Mouse (Mus musculus): Measurements from ENCODE around the gene Ablim2. TPM values are rescaled to one million over a fixed set of nuclear protein-coding genes. Genes with fewer than 3 reads are reported as not detected.

Gene Ablim2
- polyA plus RNA-seq, 1 experiment from 2014 or later, result 2.5 TPM

DNA sequence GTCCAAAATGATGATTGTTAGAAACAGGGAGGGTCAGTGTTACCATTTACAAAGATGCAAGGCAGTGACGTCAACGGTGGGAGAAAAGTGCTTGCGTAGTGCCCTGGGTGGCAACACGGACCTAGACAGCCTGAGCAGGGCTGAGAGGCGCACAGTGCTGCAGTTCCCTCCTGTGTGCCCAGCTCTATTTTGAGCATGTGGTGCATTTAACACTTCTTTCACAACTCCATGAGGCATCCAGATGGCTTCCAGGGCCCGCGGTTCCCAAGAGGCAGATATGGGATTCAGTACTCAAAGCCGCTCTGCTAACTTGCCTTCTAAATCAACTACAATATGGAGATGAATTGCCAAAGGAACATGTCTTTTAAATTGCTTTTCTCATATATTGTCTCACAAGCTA is 121.5 kb downstream of the Ablim2 start:
- Histone ChIP-seq H3K36me3 (ENCODE audit: control insufficient read depth, insufficient read depth, low read length) (no peaks in the 10 kb centered on the region), H3K27me3 (ENCODE audit: control insufficient read depth, insufficient read depth, low read length) (no peaks in the 10 kb centered on the region), H3K4me1 (ENCODE audit: control insufficient read depth, insufficient read depth, low read length) (peaks cover 3% of the 10 kb centered on the region; the same call in 1 of the 2 replicates), H3K9me3 (replicated peaks; ENCODE audit: control insufficient read depth, low read length) (no peaks in the 10 kb centered on the region), H3K27ac (ENCODE audit: low read depth, low read length) (no peak overlapping the region), H3K9ac (ENCODE audit: low read depth, low read length) (no peak overlapping the region), H3K4me2 (no peak overlapping the region), H3K4me3 (ENCODE audit: low read depth, low read length) (no peak overlapping the region)
- ATAC-seq (replicated peaks; ENCODE audit: insufficient number of reproducible peaks, low FRiP score, low TSS enrichment), result no peak
- WGBS (ENCODE audit: insufficient replicate concordance), result 74% methylated on average over 8 of the region's 8 CpGs

DNA sequence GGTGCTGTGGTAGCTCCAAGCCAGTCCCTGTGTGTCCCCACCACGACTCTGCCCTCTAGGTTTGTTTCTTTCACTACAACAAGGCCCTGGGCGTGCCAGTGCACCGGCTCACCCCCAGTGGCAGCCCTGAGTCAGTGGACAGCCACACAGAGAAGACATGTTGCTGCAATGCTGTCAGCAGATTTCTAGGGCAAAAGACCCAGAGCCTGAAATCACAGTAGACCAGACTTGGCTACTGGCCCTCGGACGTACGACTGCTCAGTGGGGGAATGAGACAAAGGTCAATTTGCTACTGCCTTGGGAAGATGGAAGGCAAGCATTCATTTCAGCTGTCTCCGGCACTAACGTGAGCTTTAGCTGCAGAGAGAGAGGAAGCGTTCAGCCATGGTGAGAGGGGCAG is 124.7 kb downstream of the Ablim2 start:
- Histone ChIP-seq H3K9me3 (replicated peaks; ENCODE audit: control insufficient read depth, low read length) (no peaks in the 10 kb centered on the region), H3K4me3 (ENCODE audit: low read depth, low read length) (no peak overlapping the region), H3K36me3 (ENCODE audit: control insufficient read depth, insufficient read depth, low read length) (no peaks in the 10 kb centered on the region), H3K4me2 (no peak overlapping the region), H3K4me1 (ENCODE audit: control insufficient read depth, insufficient read depth, low read length) (peaks cover 5% of the 10 kb centered on the region; the same call in 1 of the 2 replicates), H3K9ac (ENCODE audit: low read depth, low read length) (no peak overlapping the region), H3K27me3 (ENCODE audit: control insufficient read depth, insufficient read depth, low read length) (no peaks in the 10 kb centered on the region), H3K27ac (ENCODE audit: low read depth, low read length) (no peak overlapping the region)
- no peak for ATAC-seq (replicated peaks; ENCODE audit: insufficient number of reproducible peaks, low FRiP score, low TSS enrichment)
- WGBS (ENCODE audit: insufficient replicate concordance), result 70% methylated on average over 9 of the region's 9 CpGs

DNA sequence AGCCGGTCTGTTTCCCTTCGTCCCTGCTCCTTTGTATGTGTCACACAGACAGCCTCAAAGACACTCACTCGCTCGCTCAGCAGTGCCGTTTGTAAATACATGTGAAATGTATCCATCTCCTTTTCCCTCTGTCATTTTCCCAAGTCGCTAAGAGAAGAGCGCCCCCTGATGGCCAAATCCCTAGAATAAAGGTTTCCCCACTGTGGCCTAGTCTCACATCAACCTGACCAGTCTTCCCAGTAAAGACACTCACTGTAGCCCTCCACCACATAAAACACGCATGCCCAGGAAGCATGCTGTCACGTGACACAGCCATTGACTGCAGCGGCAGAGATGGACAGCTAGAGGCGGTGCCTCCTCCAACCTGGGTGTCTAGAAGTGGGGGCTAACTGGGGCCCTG is 126.6 kb downstream of the Ablim2 start:
- Histone ChIP-seq H3K27ac (ENCODE audit: low read depth, low read length) (no peak overlapping the region), H3K27me3 (ENCODE audit: control insufficient read depth, insufficient read depth, low read length) (no peaks in the 10 kb centered on the region), H3K4me1 (ENCODE audit: control insufficient read depth, insufficient read depth, low read length) (peaks cover 5% of the 10 kb centered on the region; the same call in 1 of the 2 replicates), H3K9ac (ENCODE audit: low read depth, low read length) (no peak overlapping the region), H3K9me3 (replicated peaks; ENCODE audit: control insufficient read depth, low read length) (no peaks in the 10 kb centered on the region), H3K4me2 (no peak overlapping the region), H3K36me3 (ENCODE audit: control insufficient read depth, insufficient read depth, low read length) (no peaks in the 10 kb centered on the region), H3K4me3 (ENCODE audit: low read depth, low read length) (no peak overlapping the region)
- 41% methylated on average over 11 of the region's 11 CpGs for whole genome bisulfite sequencing (ENCODE audit: insufficient replicate concordance)
- ATAC-seq (replicated peaks; ENCODE audit: insufficient number of reproducible peaks, low FRiP score, low TSS enrichment), result no peak

GRCm38 (mm10) chr5:35884689-35885088 is 127.0 kb downstream of the Ablim2 start:
- H3K4me2 ChIP-seq, result no peak overlapping the region
- no peaks in the 10 kb centered on the region for H3K36me3 ChIP-seq (ENCODE audit: control insufficient read depth, insufficient read depth, low read length)
- no peak overlapping the region for H3K9ac ChIP-seq (ENCODE audit: low read depth, low read length)
- ATAC-seq (replicated peaks; ENCODE audit: insufficient number of reproducible peaks, low FRiP score, low TSS enrichment), result no peak
- WGBS (ENCODE audit: insufficient replicate concordance), result 77% methylated on average over 5 of the region's 5 CpGs
- H3K9me3 ChIP-seq (replicated peaks; ENCODE audit: control insufficient read depth, low read length), result no peaks in the 10 kb centered on the region
- H3K27me3 ChIP-seq (ENCODE audit: control insufficient read depth, insufficient read depth, low read length), result no peaks in the 10 kb centered on the region
- H3K27ac ChIP-seq (ENCODE audit: low read depth, low read length), result no peak overlapping the region
- H3K4me3 ChIP-seq (ENCODE audit: low read depth, low read length), result no peak overlapping the region
- peaks cover 4% of the 10 kb centered on the region; the same call in 1 of the 2 replicates for H3K4me1 ChIP-seq (ENCODE audit: control insufficient read depth, insufficient read depth, low read length)

DNA sequence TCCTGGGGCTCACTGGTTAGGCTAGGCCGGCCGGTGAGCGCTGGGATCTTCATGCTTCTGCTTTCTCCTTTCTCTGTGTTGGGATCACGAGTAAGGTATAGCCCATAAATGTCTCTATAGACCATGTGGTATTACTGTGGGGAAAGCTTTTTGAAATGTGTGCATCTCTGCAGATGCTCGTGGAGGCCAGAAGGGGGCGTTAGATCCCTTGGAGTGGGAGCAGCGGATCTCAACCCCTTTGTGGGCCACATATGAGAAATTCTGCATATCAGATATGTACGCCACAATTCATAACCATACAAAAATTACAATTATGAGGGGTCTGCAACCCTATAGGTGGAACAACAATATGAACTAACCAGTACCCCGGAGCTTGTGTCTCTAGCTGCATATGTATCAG is 131.3 kb downstream of the Ablim2 start:
- Histone ChIP-seq H3K9ac (ENCODE audit: low read depth, low read length) (no peak overlapping the region), H3K4me3 (ENCODE audit: low read depth, low read length) (no peak overlapping the region), H3K4me1 (ENCODE audit: control insufficient read depth, insufficient read depth, low read length) (peaks cover 3% of the 10 kb centered on the region; the same call in 1 of the 2 replicates), H3K9me3 (replicated peaks; ENCODE audit: control insufficient read depth, low read length) (no peaks in the 10 kb centered on the region), H3K36me3 (ENCODE audit: control insufficient read depth, insufficient read depth, low read length) (no peaks in the 10 kb centered on the region), H3K27me3 (ENCODE audit: control insufficient read depth, insufficient read depth, low read length) (no peaks in the 10 kb centered on the region), H3K4me2 (no peak overlapping the region), H3K27ac (ENCODE audit: low read depth, low read length) (no peak overlapping the region)
- 49% methylated on average over 9 of the region's 9 CpGs for WGBS (ENCODE audit: insufficient replicate concordance)
- no peak for ATAC-seq (replicated peaks; ENCODE audit: insufficient number of reproducible peaks, low FRiP score, low TSS enrichment)

DNA sequence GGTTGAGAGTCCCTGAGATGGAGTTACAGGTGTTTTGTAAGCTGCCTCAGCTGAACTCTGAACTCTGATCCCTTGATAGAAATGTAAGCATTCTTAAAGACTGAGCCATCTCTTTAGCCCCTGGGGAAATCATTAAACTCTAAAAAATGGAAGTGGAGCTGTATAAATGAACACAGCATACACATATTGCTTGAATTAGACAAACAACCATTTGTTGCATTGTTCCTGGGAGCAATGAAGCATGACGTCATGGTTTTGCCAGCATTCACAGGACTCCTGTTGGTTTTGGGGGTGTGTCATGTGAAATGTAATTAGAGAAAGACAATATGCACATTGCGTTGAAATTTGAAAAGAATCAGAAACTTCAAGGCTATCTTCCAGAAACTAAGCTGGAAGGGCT is 132.0 kb downstream of the Ablim2 start:
- ATAC-seq (replicated peaks; ENCODE audit: insufficient number of reproducible peaks, low FRiP score, low TSS enrichment), result no peak
- 71% methylated on average over 2 of the region's 2 CpGs for WGBS (ENCODE audit: insufficient replicate concordance)
- Histone ChIP-seq H3K4me2 (no peak overlapping the region), H3K9ac (ENCODE audit: low read depth, low read length) (no peak overlapping the region), H3K36me3 (ENCODE audit: control insufficient read depth, insufficient read depth, low read length) (no peaks in the 10 kb centered on the region), H3K4me1 (ENCODE audit: control insufficient read depth, insufficient read depth, low read length) (peaks cover 3% of the 10 kb centered on the region; the same call in 1 of the 2 replicates), H3K27me3 (ENCODE audit: control insufficient read depth, insufficient read depth, low read length) (no peaks in the 10 kb centered on the region), H3K4me3 (ENCODE audit: low read depth, low read length) (no peak overlapping the region), H3K27ac (ENCODE audit: low read depth, low read length) (no peak overlapping the region), H3K9me3 (replicated peaks; ENCODE audit: control insufficient read depth, low read length) (no peaks in the 10 kb centered on the region)

- Histone ChIP-seq H3K27ac (ENCODE audit: low read depth, low read length) (no peak overlapping the region), H3K4me1 (ENCODE audit: control insufficient read depth, insufficient read depth, low read length) (peaks cover 14% of the 10 kb centered on the region), H3K4me3 (ENCODE audit: low read depth, low read length) (no peak overlapping the region), H3K9ac (ENCODE audit: low read depth, low read length) (no peak overlapping the region), H3K4me2 (no peak overlapping the region), H3K27me3 (ENCODE audit: control insufficient read depth, insufficient read depth, low read length) (no peaks in the 10 kb centered on the region), H3K9me3 (replicated peaks; ENCODE audit: control insufficient read depth, low read length) (no peaks in the 10 kb centered on the region), H3K36me3 (ENCODE audit: control insufficient read depth, insufficient read depth, low read length) (no peaks in the 10 kb centered on the region)
- WGBS (ENCODE audit: insufficient replicate concordance), result 88% methylated on average over 13 of the region's 13 CpGs
- ATAC-seq (replicated peaks; ENCODE audit: insufficient number of reproducible peaks, low FRiP score, low TSS enrichment), result no peak
These were observed 133.5 kb downstream of the Ablim2 start for GRCm38 (mm10) chr5:35890985-35891730.

DNA sequence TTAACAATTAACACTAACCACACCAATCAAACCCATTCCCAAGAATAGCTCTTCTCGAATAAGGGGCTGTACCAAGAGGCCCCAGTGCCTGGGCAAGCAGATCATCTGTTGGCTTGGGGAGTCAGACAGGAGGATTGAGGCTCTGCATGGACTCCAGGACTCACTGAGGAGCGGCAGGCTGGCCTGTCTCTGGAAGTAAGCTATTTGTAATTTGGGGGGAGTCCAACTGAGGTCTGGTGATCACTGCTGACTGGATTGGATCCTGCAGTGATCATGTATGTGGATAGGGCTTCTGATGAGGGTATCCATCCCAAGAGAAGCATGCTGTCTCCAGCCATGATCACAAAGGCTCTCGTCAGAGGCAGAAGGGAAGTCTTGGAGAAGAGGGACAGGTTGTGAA is 134.7 kb downstream of the Ablim2 start:
- Histone ChIP-seq H3K27me3 (ENCODE audit: control insufficient read depth, insufficient read depth, low read length) (no peaks in the 10 kb centered on the region), H3K36me3 (ENCODE audit: control insufficient read depth, insufficient read depth, low read length) (no peaks in the 10 kb centered on the region), H3K4me3 (ENCODE audit: low read depth, low read length) (no peak overlapping the region), H3K4me2 (no peak overlapping the region), H3K9ac (ENCODE audit: low read depth, low read length) (no peak overlapping the region), H3K9me3 (replicated peaks; ENCODE audit: control insufficient read depth, low read length) (no peaks in the 10 kb centered on the region), H3K4me1 (ENCODE audit: control insufficient read depth, insufficient read depth, low read length) (peaks cover 25% of the 10 kb centered on the region), H3K27ac (ENCODE audit: low read depth, low read length) (no peak overlapping the region)
- ATAC-seq (replicated peaks; ENCODE audit: insufficient number of reproducible peaks, low FRiP score, low TSS enrichment), result no peak
- WGBS (ENCODE audit: insufficient replicate concordance), result 77% methylated on average over 3 of the region's 3 CpGs
